Mouse (Mus musculus) lung, embryonic 16.5 days (tissue): ENCODE data around the gene Lmbr1l. TPM values are rescaled to one million over a fixed set of nuclear protein-coding genes. Genes with fewer than 3 reads are reported as not detected.

Experiments used
- ATAC-seq: fragments of 200-750 bp; cut with Nextera tagmentation; 2 replicates; pipeline ENCODE4 v1.8.0; 2017; ENCODE audit warnings: low read depth, mild to moderate bottlenecking, moderate library complexity
- H3K27ac ChIP-seq: fragments of 300-500 bp; sonication (generic); 2 replicates; pipeline ENCODE4 v1.5.1; 2014; ENCODE audit warnings: mild to moderate bottlenecking, control low read depth, low read length
- H3K27me3 ChIP-seq: fragments of 300-500 bp; sonication (generic); 2 replicates; pipeline ENCODE4 v1.6.1; 2014; ENCODE audit warnings: low read depth, low read length, mixed read lengths; ENCODE audit not compliant: control insufficient read depth, insufficient read depth
- H3K36me3 ChIP-seq: fragments of 300-500 bp; sonication (generic); 2 replicates; pipeline ENCODE4 v1.6.1; 2014; ENCODE audit warnings: low read length; ENCODE audit not compliant: control insufficient read depth, insufficient read depth
- H3K4me1 ChIP-seq: fragments of 300-500 bp; sonication (generic); replicated peaks from 2 replicates; pipeline ENCODE4 v1.6.1; 2014; ENCODE audit warnings: low read length, mixed read lengths; ENCODE audit not compliant: control insufficient read depth, insufficient read depth
- H3K4me2 ChIP-seq: fragments of 300-500 bp; sonication (generic); 2 replicates; pipeline ENCODE4 v1.6.1; 2014; ENCODE audit warnings: low read depth, low read length, control low read depth
- H3K4me3 ChIP-seq: fragments of 300-500 bp; sonication (generic); 2 replicates; pipeline ENCODE4 v1.5.1; 2014; ENCODE audit warnings: mild to moderate bottlenecking, low read length, control low read depth
- H3K9ac ChIP-seq: fragments of 300-500 bp; sonication (generic); 2 replicates; pipeline ENCODE4 v1.6.1; 2014; ENCODE audit warnings: low read length, control low read depth
- H3K9me3 ChIP-seq: fragments of 300-500 bp; sonication (generic); 2 replicates; pipeline ENCODE4 v1.6.1; 2016; ENCODE audit warnings: low read length; ENCODE audit not compliant: control insufficient read depth
- WGBS: fragments of 180-500 bp; shearing (Covaris S2); extraction: QIAGEN DNeasy Blood & Tissue Kit; methylation state at CpG from one replicate; pipeline ENCODE4 v1.1.7; 2014; 5-methylcytosine and 5-hydroxymethylcytosine counted together
- polyA plus RNA-seq: library from polyadenylated mRNA; unstranded; fragments of >200 nt; fragmentation: Nextera tagmentation; extraction: Ambion mirVana; gene quantifications from 2 replicates; pipeline ENCODE4 v1.2.1, GENCODE M21; 2015

The Lmbr1l gene
- polyA plus RNA-seq, 1 experiment from 2014 or later: 15.7 TPM

GRCm38 (mm10) chr15:98914903-98915302, 3.1 kb downstream of the Lmbr1l start:
- Histone ChIP-seq H3K9me3 (no peaks in the 10 kb centered on the region), H3K4me2 (no peak overlapping the region), H3K36me3 (peaks cover 15% of the 10 kb centered on the region), H3K9ac (no peak overlapping the region), H3K4me3 (no peak overlapping the region), H3K4me1 (peaks cover 9% of the 10 kb centered on the region), H3K27me3 (no peaks in the 10 kb centered on the region), H3K27ac (no peak overlapping the region)
- WGBS: 84% methylated on average over 6 of the region's 6 CpGs
- no peak for ATAC-seq

- H3K4me2 ChIP-seq: no peak overlapping the region
- no peak for ATAC-seq
- peaks cover 26% of the 10 kb centered on the region for H3K36me3 ChIP-seq
Observed at GRCm38 (mm10) chr15:98904692-98905091, 13.3 kb downstream of the Lmbr1l start.

GRCm38 (mm10) chr15:98902600-98902999, 15.4 kb downstream of the Lmbr1l start:
- peaks cover 16% of the 10 kb centered on the region for H3K27me3 ChIP-seq
- WGBS: 83% methylated on average over 2 of the region's 2 CpGs

More at GRCm38 (mm10) chr15:98904692-98905091, 13.3 kb downstream of the Lmbr1l start:
- no peak overlapping the region for H3K4me3 ChIP-seq
- no peak overlapping the region for H3K9ac ChIP-seq
- H3K27ac ChIP-seq: no peak overlapping the region
- 31% methylated on average over 10 of the region's 10 CpGs for WGBS
- no peaks in the 10 kb centered on the region for H3K27me3 ChIP-seq
- no peaks in the 10 kb centered on the region for H3K4me1 ChIP-seq
- H3K9me3 ChIP-seq: no peaks in the 10 kb centered on the region

GRCm38 (mm10) chr15:98901530-98901929, 16.5 kb downstream of the Lmbr1l start:
- WGBS: 60% methylated on average over 1 of the region's 1 CpGs
- H3K4me2 ChIP-seq: no peak overlapping the region

More at GRCm38 (mm10) chr15:98902600-98902999, 15.4 kb downstream of the Lmbr1l start:
- Histone ChIP-seq H3K4me3 (no peak overlapping the region), H3K27ac (no peak overlapping the region), H3K4me1 (peaks cover 7% of the 10 kb centered on the region), H3K9ac (no peak overlapping the region), H3K36me3 (peaks cover 18% of the 10 kb centered on the region), H3K4me2 (no peak overlapping the region), H3K9me3 (no peaks in the 10 kb centered on the region)
- ATAC-seq: no peak

GRCm38 (mm10) chr15:98897928-98898800, 19.9 kb downstream of the Lmbr1l start, which contains the start of gene Dhh:
Dhh (minus strand) TSS chr15:98898540.
- Histone ChIP-seq H3K9me3 (no peaks in the 10 kb centered on the region), H3K27me3 (peaks cover 57% of the 10 kb centered on the region)
- ATAC-seq: peak; percentile 42; the same call in 1 of the 2 replicates

More at GRCm38 (mm10) chr15:98901530-98901929, 16.5 kb downstream of the Lmbr1l start:
- H3K36me3 ChIP-seq: peaks cover 12% of the 10 kb centered on the region
- no peak overlapping the region for H3K27ac ChIP-seq
- no peak overlapping the region for H3K4me3 ChIP-seq
- H3K9me3 ChIP-seq: no peaks in the 10 kb centered on the region
- H3K9ac ChIP-seq: no peak overlapping the region
- ATAC-seq: no peak
- peaks cover 8% of the 10 kb centered on the region for H3K4me1 ChIP-seq
- peaks cover 26% of the 10 kb centered on the region for H3K27me3 ChIP-seq

GRCm38 (mm10) chr15:98897495-98897894, 20.5 kb downstream of the Lmbr1l start:
- H3K4me1 ChIP-seq: peaks cover 36% of the 10 kb centered on the region
- ATAC-seq: 0 out of 2 replicates have a peak, but pooled peaks have one; percentile 26

More at GRCm38 (mm10) chr15:98897928-98898800, 19.9 kb downstream of the Lmbr1l start, which contains the start of gene Dhh:
- WGBS: under 1% methylated on average over 41 of the region's 41 CpGs
- Histone ChIP-seq H3K4me1 (peaks cover 36% of the 10 kb centered on the region), H3K4me3 (peak within 1 kb of the TSS; percentile 28), H3K4me2 (peak within 1 kb of the TSS; percentile 46), H3K27ac (no peak within 1 kb of the TSS), H3K9ac (peak within 1 kb of the TSS; percentile 5; the same call in 1 of the 2 replicates), H3K36me3 (no peaks in the 10 kb centered on the region; the same call in 1 of the 2 replicates)

GRCm38 (mm10) chr15:98895635-98896589, 22.1 kb downstream of the Lmbr1l start:
- Histone ChIP-seq H3K9ac (peak overlapping the region; percentile 52), H3K4me1 (peaks cover 36% of the 10 kb centered on the region), H3K27me3 (peaks cover 62% of the 10 kb centered on the region), H3K27ac (no peak overlapping the region; the same call in 1 of the 2 replicates), H3K4me2 (peak overlapping the region; percentile 54), H3K4me3 (peak overlapping the region; percentile 39), H3K9me3 (no peaks in the 10 kb centered on the region), H3K36me3 (no peaks in the 10 kb centered on the region)
- WGBS: 5% methylated on average over 40 of the region's 41 CpGs
- no peak for ATAC-seq

More at GRCm38 (mm10) chr15:98897495-98897894, 20.5 kb downstream of the Lmbr1l start:
- H3K4me2 ChIP-seq: peak overlapping the region; percentile 46
- H3K27ac ChIP-seq: no peak overlapping the region
- H3K27me3 ChIP-seq: peaks cover 62% of the 10 kb centered on the region
- no peak overlapping the region for H3K9ac ChIP-seq
- peak overlapping the region; percentile 28 for H3K4me3 ChIP-seq
- no peaks in the 10 kb centered on the region for H3K9me3 ChIP-seq
- WGBS: 2% methylated on average over 10 of the region's 10 CpGs
- no peaks in the 10 kb centered on the region for H3K36me3 ChIP-seq

GRCm38 (mm10) chr15:98894746-98895634, 23.0 kb downstream of the Lmbr1l start:
- WGBS: 5% methylated on average over 38 of the region's 38 CpGs
- peaks cover 62% of the 10 kb centered on the region for H3K27me3 ChIP-seq
- peak overlapping the region; percentile 58 for H3K4me3 ChIP-seq
- no peaks in the 10 kb centered on the region for H3K36me3 ChIP-seq
- H3K9me3 ChIP-seq: no peaks in the 10 kb centered on the region
- H3K27ac ChIP-seq: no peak overlapping the region; the same call in 1 of the 2 replicates
- H3K4me2 ChIP-seq: peak overlapping the region; percentile 97
- peak overlapping the region; percentile 52 for H3K9ac ChIP-seq
- peaks cover 36% of the 10 kb centered on the region for H3K4me1 ChIP-seq
- no peak for ATAC-seq
